Mouse (Mus musculus) embryonic facial prominence, embryonic 14.5 days (tissue): ENCODE results near the gene Chd9. TPM values are rescaled to one million over a fixed set of nuclear protein-coding genes. Genes with fewer than 3 reads are reported as not detected.
"Not testable (repeated sequence)": the region's sequence is repeated elsewhere in the genome, so short reads cannot be mapped to it uniquely, and the experiment has no call there.

ENCODE experiments used
- ATAC-seq: fragments of 200-750 bp; cut with Nextera tagmentation; 2 replicates; pipeline ENCODE4 v1.8.0; 2017; ENCODE audit warnings: low read depth, moderate number of reproducible peaks, moderate TSS enrichment
- DNase-seq: peaks from one replicate; pipeline ENCODE4 v3.0.0-alpha.2; 2015; ENCODE audit warnings: low spot score
- H3K27ac ChIP-seq: fragments of 300-500 bp; sonication (generic); replicated peaks from 2 replicates; pipeline ENCODE4 v1.5.1; 2014; ENCODE audit warnings: low read depth, mild to moderate bottlenecking, low read length, moderate library complexity
- H3K27me3 ChIP-seq: fragments of 300-500 bp; sonication (generic); replicated peaks from 2 replicates; pipeline ENCODE4 v1.6.1; 2014; ENCODE audit warnings: low read length; ENCODE audit not compliant: control insufficient read depth, insufficient read depth
- H3K36me3 ChIP-seq: fragments of 300-500 bp; sonication (generic); 2 replicates; pipeline ENCODE4 v1.6.1; 2014; ENCODE audit warnings: low read length, mixed read lengths; ENCODE audit not compliant: control insufficient read depth, insufficient read depth
- H3K4me1 ChIP-seq: fragments of 300-500 bp; sonication (generic); 2 replicates; pipeline ENCODE4 v1.6.1; 2014; ENCODE audit warnings: antibody characterized with exemption, low read length; ENCODE audit not compliant: control insufficient read depth, insufficient read depth
- H3K4me2 ChIP-seq: fragments of 300-500 bp; sonication (generic); 2 replicates; pipeline ENCODE4 v1.6.1; 2014; ENCODE audit warnings: low read depth, mild to moderate bottlenecking, low read length, moderate library complexity, mixed read lengths
- H3K4me3 ChIP-seq: fragments of 300-500 bp; sonication (generic); 2 replicates; pipeline ENCODE4 v1.5.1; 2014; ENCODE audit warnings: low read depth, mild to moderate bottlenecking, low read length
- H3K9ac ChIP-seq: fragments of 300-500 bp; sonication (generic); 2 replicates; pipeline ENCODE4 v1.6.1; 2014; ENCODE audit warnings: low read depth, mild to moderate bottlenecking, low read length, moderate library complexity, mixed read lengths
- H3K9me3 ChIP-seq: fragments of 300-500 bp; sonication (generic); 2 replicates; pipeline ENCODE4 v1.6.1; 2016; ENCODE audit warnings: low read length; ENCODE audit not compliant: control insufficient read depth
- WGBS: fragments of 180-500 bp; shearing (Covaris S2); extraction: QIAGEN DNeasy Blood & Tissue Kit; methylation state at CpG from one replicate; pipeline ENCODE4 v1.1.7; 2014; 5-methylcytosine and 5-hydroxymethylcytosine counted together
- polyA plus RNA-seq: library from polyadenylated mRNA; unstranded; fragments of >200 nt; fragmentation: Nextera tagmentation; extraction: Ambion mirVana; gene quantifications from 2 replicates; pipeline ENCODE4 v1.2.1, GENCODE M21; 2014

The Chd9 gene
- polyA plus RNA-seq, 1 experiment from 2014 or later: 123 TPM

- Histone ChIP-seq H3K9me3 (no peaks in the 10 kb centered on the region), H3K4me2 (no peak overlapping the region), H3K9ac (no peak overlapping the region), H3K4me1 (peaks cover 16% of the 10 kb centered on the region), H3K27me3 (no peaks in the 10 kb centered on the region), H3K27ac (no peak overlapping the region), H3K4me3 (no peak overlapping the region), H3K36me3 (no peaks in the 10 kb centered on the region)
- ATAC-seq: no peak
- WGBS: 79% methylated on average over 14 of the region's 16 CpGs
- no peak for DNase-seq
These were observed 54.0 kb downstream of the Chd9 start for GRCm38 (mm10) chr8:90882088-90882691.

DNA sequence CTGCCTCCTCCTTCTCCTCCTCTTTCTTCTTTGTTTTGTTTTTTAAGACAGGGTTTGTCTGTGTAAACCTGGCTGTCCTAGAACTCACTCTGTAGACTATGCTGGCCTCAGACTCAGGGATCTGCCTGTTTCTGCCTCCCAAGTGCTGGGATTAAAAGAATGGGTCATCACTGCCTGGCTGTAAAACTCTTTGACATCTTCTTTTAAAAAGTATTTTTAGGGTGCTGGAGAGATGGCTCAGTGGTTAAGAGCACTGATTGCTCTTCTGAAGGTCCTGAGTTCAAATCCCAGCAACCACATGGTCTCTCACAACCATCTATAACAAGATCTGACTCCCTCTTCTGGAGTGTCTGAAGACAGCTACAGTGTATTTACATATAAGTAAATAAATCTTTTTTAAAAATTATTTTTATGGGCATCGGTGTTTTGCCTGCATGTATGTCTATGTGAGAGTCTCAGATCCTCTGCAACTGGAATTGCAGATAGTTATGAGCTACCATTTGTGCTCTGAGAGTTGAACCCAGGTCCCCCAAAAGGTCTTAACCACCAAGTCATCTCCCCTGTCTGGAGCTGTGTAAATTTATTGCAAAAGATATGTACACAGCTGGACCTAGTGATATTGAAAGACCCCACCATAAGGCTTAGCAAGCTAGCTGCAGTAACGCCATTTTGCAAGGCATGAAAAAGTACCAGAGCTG lies 57.7 kb downstream of the Chd9 start:
- Histone ChIP-seq H3K9ac (no peak overlapping the region), H3K4me2 (peak overlapping the region; percentile 32; the same call in 1 of the 2 replicates), H3K27me3 (no peaks in the 10 kb centered on the region), H3K4me3 (no peak overlapping the region), H3K36me3 (no peaks in the 10 kb centered on the region), H3K4me1 (no peaks in the 10 kb centered on the region), H3K27ac (0 out of 2 replicates have a peak overlapping the region, but pooled peaks have one; percentile 39), H3K9me3 (no peaks in the 10 kb centered on the region)
- DNase-seq (no peak), ATAC-seq (no peak)
- WGBS: 66% methylated on average over 2 of the region's 2 CpGs

- not testable (repeated sequence) for H3K27me3 ChIP-seq, DNase-seq, H3K4me3 ChIP-seq, H3K36me3 ChIP-seq, H3K9me3 ChIP-seq, H3K9ac ChIP-seq, ATAC-seq, H3K4me1 ChIP-seq
- H3K4me2 ChIP-seq: peak overlapping the region; percentile 32; the same call in 1 of the 2 replicates
- no CpG with 5 or more reads among the region's 15 CpGs for WGBS
- H3K27ac ChIP-seq: 0 out of 2 replicates have a peak overlapping the region, but pooled peaks have one; percentile 39
These were observed 58.2 kb downstream of the Chd9 start for GRCm38 (mm10) chr8:90886369-90886712.

DNA sequence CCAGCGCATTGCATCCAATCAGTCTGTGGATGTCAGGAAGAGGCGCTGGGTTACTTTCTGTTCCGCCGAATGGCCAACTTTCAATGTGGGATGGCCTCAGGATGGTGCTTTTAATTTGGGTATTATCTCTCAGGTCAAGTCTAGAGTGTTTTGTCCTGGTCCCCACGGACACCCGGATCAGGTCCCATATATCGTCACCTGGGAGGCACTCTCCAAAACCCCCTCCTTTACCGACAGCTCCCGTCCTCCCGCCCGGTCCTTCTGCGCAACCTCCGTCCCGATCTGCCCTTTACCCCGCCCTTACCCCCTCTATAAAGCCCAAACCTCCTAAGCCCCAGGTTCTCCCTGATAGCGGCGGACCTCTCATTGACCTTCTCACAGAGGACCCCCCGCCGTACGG lies 59.2 kb downstream of the Chd9 start:
- not testable (repeated sequence) for H3K27ac ChIP-seq, H3K27me3 ChIP-seq, H3K4me1 ChIP-seq, H3K9me3 ChIP-seq, DNase-seq, H3K4me2 ChIP-seq, ATAC-seq, H3K36me3 ChIP-seq
- peak overlapping the region; percentile 55; the same call in 1 of the 2 replicates for H3K9ac ChIP-seq
- WGBS: no CpG with 5 or more reads among the region's 20 CpGs
- H3K4me3 ChIP-seq: peak overlapping the region; percentile 30

GRCm38 (mm10) chr8:90891872-90892578 lies 63.9 kb downstream of the Chd9 start:
- no peak overlapping the region for H3K27ac ChIP-seq
- DNase-seq (no peak), ATAC-seq (no peak)
- H3K4me3 ChIP-seq: no peak overlapping the region
- H3K36me3 ChIP-seq: peaks cover 9% of the 10 kb centered on the region; the same call in 1 of the 2 replicates
- H3K4me2 ChIP-seq: no peak overlapping the region
- H3K9me3 ChIP-seq: no peaks in the 10 kb centered on the region
- WGBS: 95% methylated on average over 8 of the region's 8 CpGs
- no peak overlapping the region for H3K9ac ChIP-seq
- H3K27me3 ChIP-seq: no peaks in the 10 kb centered on the region
- H3K4me1 ChIP-seq: peaks cover 10% of the 10 kb centered on the region; the same call in 1 of the 2 replicates

- Histone ChIP-seq H3K27ac (no peak overlapping the region), H3K4me3 (no peak overlapping the region), H3K9me3 (no peaks in the 10 kb centered on the region), H3K9ac (no peak overlapping the region), H3K27me3 (no peaks in the 10 kb centered on the region), H3K4me2 (no peak overlapping the region), H3K36me3 (peaks cover 9% of the 10 kb centered on the region; the same call in 1 of the 2 replicates), H3K4me1 (peaks cover 10% of the 10 kb centered on the region; the same call in 1 of the 2 replicates)
- 0 out of 2 replicates have a peak, but pooled peaks have one; percentile 30 for ATAC-seq
- 84% methylated on average over 5 of the region's 5 CpGs for WGBS
- DNase-seq: no peak
These were observed 64.4 kb downstream of the Chd9 start for GRCm38 (mm10) chr8:90892579-90892919.

- WGBS: 29% methylated on average over 14 of the region's 14 CpGs
- DNase-seq (peak; percentile 75), ATAC-seq (peak; percentile 66)
- Histone ChIP-seq H3K4me3 (no peak overlapping the region), H3K4me2 (peak overlapping the region; percentile 37), H3K27ac (peak overlapping the region; percentile 84), H3K27me3 (no peaks in the 10 kb centered on the region), H3K9ac (0 out of 2 replicates have a peak overlapping the region, but pooled peaks have one; percentile 14), H3K9me3 (no peaks in the 10 kb centered on the region), H3K36me3 (peaks cover 9% of the 10 kb centered on the region; the same call in 1 of the 2 replicates), H3K4me1 (peaks cover 17% of the 10 kb centered on the region)
These were observed 66.2 kb downstream of the Chd9 start for GRCm38 (mm10) chr8:90894231-90894914.

DNA sequence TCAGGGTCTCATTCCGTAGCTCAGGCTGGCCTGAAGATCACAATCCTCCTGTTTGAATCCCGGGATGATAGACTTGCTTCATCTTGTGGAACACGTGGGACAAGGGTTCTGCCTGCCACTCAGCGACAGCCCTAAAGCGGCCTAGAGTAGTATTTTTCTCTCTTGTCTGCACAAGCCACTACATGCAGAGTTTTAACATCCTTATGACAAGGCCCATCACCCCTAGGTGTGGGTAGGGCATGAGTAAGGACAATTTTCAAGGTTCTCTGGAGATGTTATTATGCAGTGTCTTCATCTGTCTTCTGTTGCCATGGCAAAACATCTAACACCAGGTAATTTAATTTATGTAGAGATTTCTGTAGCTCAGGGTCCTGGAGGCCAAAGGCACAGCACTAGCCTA lies 69.2 kb downstream of the Chd9 start:
- peak; percentile 54 for DNase-seq
- no peak overlapping the region for H3K4me2 ChIP-seq
- H3K27me3 ChIP-seq: no peaks in the 10 kb centered on the region
- peaks cover 17% of the 10 kb centered on the region for H3K4me1 ChIP-seq
- peaks cover 4% of the 10 kb centered on the region; the same call in 1 of the 2 replicates for H3K36me3 ChIP-seq
- WGBS: 66% methylated on average over 5 of the region's 5 CpGs
- 0 out of 2 replicates have a peak, but pooled peaks have one; percentile 41 for ATAC-seq
- H3K4me3 ChIP-seq: no peak overlapping the region
- no peak overlapping the region for H3K9ac ChIP-seq
- no peaks in the 10 kb centered on the region for H3K9me3 ChIP-seq
- H3K27ac ChIP-seq: no peak overlapping the region
